ENCODE assay signal across 8 mouse cellular contexts in the genomic region with DNA sequence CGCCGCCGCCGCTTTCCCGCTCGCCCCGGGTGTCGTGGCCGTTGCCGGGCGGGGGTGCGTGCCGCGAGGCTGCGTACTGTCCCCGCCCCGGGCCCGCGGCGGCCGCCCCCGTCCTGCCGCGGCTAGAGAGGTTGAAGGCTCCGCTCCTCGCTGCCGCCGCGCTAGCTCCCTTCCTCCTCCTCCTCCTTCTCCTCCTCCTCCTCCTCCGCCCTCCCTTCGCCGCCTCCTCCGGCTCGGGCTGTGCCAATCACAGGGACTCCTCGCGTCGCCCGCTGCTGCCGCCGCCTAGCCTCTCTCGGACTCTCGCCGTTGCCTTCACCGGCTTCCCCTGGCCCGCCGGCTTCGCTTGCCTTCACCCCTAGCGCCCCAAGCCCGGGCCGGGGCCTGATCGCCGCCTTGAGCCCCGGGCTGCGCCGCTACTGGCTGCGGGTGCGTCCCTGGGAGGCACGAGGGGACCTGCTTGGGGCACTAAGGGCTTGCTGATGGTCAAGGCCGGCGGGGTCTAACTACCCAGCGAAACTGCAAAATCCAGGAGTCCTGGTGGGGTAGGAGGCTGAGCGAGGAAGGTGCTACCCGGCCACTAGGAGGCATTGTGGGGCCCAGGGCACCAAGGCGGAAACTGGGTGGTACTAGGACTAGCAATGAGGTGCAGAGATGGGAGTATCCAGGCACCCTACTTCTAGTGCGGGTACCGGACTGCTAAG. TPM values are rescaled to one million over a fixed set of nuclear protein-coding genes. Genes with fewer than 3 reads are reported as not detected.
DNase-seq lines count a peak whose midpoint lies in the region; ATAC-seq and TF ChIP-seq lines count a peak whose summit lies in the region.

TSS of gene Slco3a1 (minus strand) at position 173 of the 704 bp plus-strand sequence.

- peak within 1 kb of the TSS; percentile 75 for H3K4me3 ChIP-seq in cortical plate, adult 2 months (ENCODE audit: insufficient read depth, low read length)
- H3K4me3 ChIP-seq in intestine, embryonic 14.5 days (ENCODE audit: low read depth, low read length), result peak within 1 kb of the TSS; percentile 70

- H3K4me1 ChIP-seq in cortical plate, adult 2 months (ENCODE audit: control insufficient read depth, insufficient read depth, low read length), result no peaks in the 10 kb centered on the region
- peaks cover 15% of the 10 kb centered on the region for H3K4me1 ChIP-seq in intestine, embryonic 14.5 days (replicated peaks; ENCODE audit: control insufficient read depth, insufficient read depth, low read length)

- peak; percentile 86 for DNase-seq in gastrocnemius, postnatal 25 days
- DNase-seq in intestine, embryonic 14.5 days (ENCODE audit: low spot score), result peak; percentile 82
- peak; percentile 58 to 82 for DNase-seq in left cerebral cortex, postnatal 10 days (ENCODE audit: extremely low spot score in 1 of 2, low spot score in 2 of 2)
- DNase-seq in right cerebral cortex, postnatal 14 days, result peak; percentile 63
- DNase-seq in urinary bladder, postnatal 25 days (ENCODE audit: low spot score), result peak; percentile 68

- peaks cover 20% of the 10 kb centered on the region for H3K27me3 ChIP-seq in intestine, embryonic 14.5 days (replicated peaks; ENCODE audit: control insufficient read depth, insufficient read depth, low read length)

- TF ChIP-seq CTCF in cortical plate, adult 2 months (IDR thresholded peaks at IDR 0.05; ENCODE audit: extremely low read depth, insufficient read depth, low read length), result peak; percentile 59

- H3K36me3 ChIP-seq in intestine, embryonic 14.5 days (ENCODE audit: control insufficient read depth, insufficient read depth, low read length), result no peaks in the 10 kb centered on the region

- H3K4me2 ChIP-seq in intestine, embryonic 14.5 days (ENCODE audit: low read length), result peak within 1 kb of the TSS; percentile 92

- peak within 1 kb of the TSS; percentile 68 for H3K9ac ChIP-seq in intestine, embryonic 14.5 days (ENCODE audit: low read length)

- peak; percentile 69 for ATAC-seq in activated CD4-positive, CD25-positive, alpha-beta regulatory T cell, adult 4 months
- peak; percentile 74 for ATAC-seq in intestine, embryonic 14.5 days (replicated peaks; ENCODE audit: low FRiP score, low TSS enrichment, low read depth)
- peak; percentile 69 for ATAC-seq in megakaryocyte progenitor cell, adult 5-6 weeks (replicated peaks; ENCODE audit: poor library complexity)

- peak; percentile 19; the same call in 1 of the 2 replicates for TF ChIP-seq POLR2A in cortical plate, adult 2 months (IDR thresholded peaks at IDR 0.05; ENCODE audit: extremely low read depth, insufficient read depth, low read length)

- no peaks in the 10 kb centered on the region for H3K9me3 ChIP-seq in intestine, embryonic 14.5 days (ENCODE audit: control insufficient read depth, low read length)

- WGBS in intestine, embryonic 14.5 days, result 1% methylated on average over 59 of the region's 66 CpGs

- peak within 1 kb of the TSS; percentile 91 for H3K27ac ChIP-seq in cortical plate, adult 2 months (ENCODE audit: insufficient read depth, low read length)
- H3K27ac ChIP-seq in intestine, embryonic 14.5 days (ENCODE audit: low read depth), result peak within 1 kb of the TSS; percentile 62

- intact Hi-C loops in left cerebral cortex, postnatal 10 days (cut with DNase I), result loop anchor here (5.0 to 10.0 kb wide), 4 partner anchors 153 to 553 kb away; no protein-coding TSS in a partner anchor

RNA-seq across cellular contexts. Expression of gene Slco3a1, which starts in this region (rescaled TPM):
- polyA plus RNA-seq in activated CD4-positive, CD25-positive, alpha-beta regulatory T cell, adult 4 months (2017; shearing (Covaris generic)), result 10 to 100 TPM; 14.6 to 16.7 TPM
- polyA plus RNA-seq in cortical plate, adult 2 months (2012; rRNA removed), result 22.9 and 26.5 TPM in 2 replicates
- 10 to 100 TPM; 38.7 to 63.2 TPM for total RNA-seq in gastrocnemius, postnatal 25 days (2021)
- 6.8 and 7.9 TPM in 2 replicates for polyA plus RNA-seq in intestine, embryonic 14.5 days (2014; fragmentation: Nextera tagmentation; extraction: Ambion mirVana)
- 10 to 100 TPM; 57.4 to 63.1 TPM for total RNA-seq in left cerebral cortex, postnatal 10 days (2021)
- 31.7 and 44.6 TPM in 2 replicates for total RNA-seq in megakaryocyte progenitor cell, adult 5-6 weeks (2015)
- 21.6 and 23.5 TPM in 2 replicates for total RNA-seq in megakaryocyte progenitor cell, adult 5-6 weeks (2017)

Comparison
In these comparisons a context has a peak if more than half of its experiments do, and no peak if none do; other contexts are left out.
1. Peak in every context shown above with its lines: DNase-seq, ATAC-seq, H3K4me3 ChIP-seq and H3K27ac ChIP-seq.